Mouse (Mus musculus) embryonic facial prominence, embryonic 10.5 days (tissue): ENCODE measurements around the gene Gm26938. TPM values are rescaled to one million over a fixed set of nuclear protein-coding genes. Genes with fewer than 3 reads are reported as not detected.

ENCODE experiments used
- DNase-seq: peaks from one replicate; pipeline ENCODE4 v3.0.0-alpha.2; 2017; ENCODE audit warnings: low spot score
- H3K27ac ChIP-seq: fragments of 300-500 bp; sonication (generic); replicated peaks from 2 replicates; pipeline ENCODE4 v1.5.1; 2016; ENCODE audit warnings: mild to moderate bottlenecking
- H3K27me3 ChIP-seq: fragments of 300-500 bp; sonication (generic); replicated peaks from 2 replicates; pipeline ENCODE4 v1.6.1; 2016; ENCODE audit warnings: low read depth, mild to moderate bottlenecking; ENCODE audit not compliant: poor library complexity, severe bottlenecking
- H3K36me3 ChIP-seq: fragments of 300-500 bp; sonication (generic); replicated peaks from 2 replicates; pipeline ENCODE4 v1.6.1; 2016; ENCODE audit warnings: mild to moderate bottlenecking, moderate library complexity
- H3K4me1 ChIP-seq: fragments of 300-500 bp; sonication (generic); 2 replicates; pipeline ENCODE4 v1.6.1; 2016
- H3K4me3 ChIP-seq: fragments of 300-500 bp; sonication (generic); 2 replicates; pipeline ENCODE4 v1.5.1; 2016; ENCODE audit warnings: mild to moderate bottlenecking, moderate library complexity
- H3K9me3 ChIP-seq: fragments of 300-500 bp; sonication (generic); 2 replicates; pipeline ENCODE4 v1.6.1; 2016; ENCODE audit warnings: mild to moderate bottlenecking
- WGBS: fragments of 180-500 bp; shearing (Covaris S2); methylation state at CpG from one replicate; pipeline ENCODE4 v1.1.7; 2016; 5-methylcytosine and 5-hydroxymethylcytosine counted together
- polyA plus RNA-seq: library from polyadenylated mRNA; unstranded; fragments of >200 nt; fragmentation: Nextera tagmentation; extraction: Ambion mirVana; gene quantifications from 2 replicates; pipeline ENCODE4 v1.2.1, GENCODE M21; 2016

Gm26938 gene
- not detected in 2 replicates for polyA plus RNA-seq

- under 1% methylated on average over 43 of the region's 43 CpGs for WGBS
Measured at GRCm38 (mm10) chr5:139826357-139827055, at the start of gene Gm26938, which contains the start of gene Psmg3. TSS of gene Gm26938 (minus strand) at chr5:139826407. TSS of gene Psmg3 (minus strand) at chr5:139826885.

DNA sequence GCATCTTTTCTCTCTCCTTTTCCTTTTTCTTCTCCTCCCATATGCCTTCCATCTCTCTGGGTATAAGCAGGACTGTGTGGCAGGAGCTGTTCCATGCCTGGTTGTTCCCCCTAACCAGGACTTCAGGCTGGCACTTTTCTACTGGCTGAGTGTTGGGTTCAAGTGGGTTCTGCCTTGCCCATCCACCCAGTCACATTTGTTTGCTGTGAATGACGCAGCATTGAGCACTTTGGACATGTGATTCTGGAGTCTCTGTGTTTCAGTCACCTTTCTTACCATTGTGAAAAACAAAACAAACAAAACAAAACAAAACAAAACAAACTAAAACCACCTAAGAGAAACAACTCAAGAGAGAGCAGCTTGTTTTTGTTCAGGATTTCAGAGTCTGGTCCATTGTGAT lies 45.3 kb upstream of the Gm26938 start:
- Histone ChIP-seq H3K4me1 (peaks cover 11% of the 10 kb centered on the region; the same call in 1 of the 2 replicates), H3K9me3 (no peaks in the 10 kb centered on the region), H3K4me3 (no peak overlapping the region), H3K36me3 (no peaks in the 10 kb centered on the region), H3K27me3 (no peaks in the 10 kb centered on the region; the same call in 1 of the 2 replicates), H3K27ac (no peak overlapping the region)
- no peak for DNase-seq
- WGBS = 85% methylated on average over 1 of the region's 1 CpGs

More at GRCm38 (mm10) chr5:139826357-139827055, at the start of gene Gm26938, which contains the start of gene Psmg3:
- Histone ChIP-seq H3K27me3 (no peaks in the 10 kb centered on the region), H3K27ac (peak within 1 kb of the TSS; percentile 88), H3K4me3 (peak within 1 kb of the TSS; percentile 73), H3K36me3 (peaks cover 32% of the 10 kb centered on the region), H3K9me3 (no peaks in the 10 kb centered on the region), H3K4me1 (peaks cover 15% of the 10 kb centered on the region)
- DNase-seq = peak; percentile 92

GRCm38 (mm10) chr5:139870886-139871285 lies 44.7 kb upstream of the Gm26938 start:
- no peaks in the 10 kb centered on the region; the same call in 1 of the 2 replicates for H3K27me3 ChIP-seq
- no peaks in the 10 kb centered on the region for H3K36me3 ChIP-seq
- no peak overlapping the region for H3K4me3 ChIP-seq
- no peak overlapping the region for H3K27ac ChIP-seq
- 14% methylated on average over 4 of the region's 4 CpGs for WGBS
- no peaks in the 10 kb centered on the region for H3K9me3 ChIP-seq
- DNase-seq = no peak
- peaks cover 11% of the 10 kb centered on the region; the same call in 1 of the 2 replicates for H3K4me1 ChIP-seq

DNA sequence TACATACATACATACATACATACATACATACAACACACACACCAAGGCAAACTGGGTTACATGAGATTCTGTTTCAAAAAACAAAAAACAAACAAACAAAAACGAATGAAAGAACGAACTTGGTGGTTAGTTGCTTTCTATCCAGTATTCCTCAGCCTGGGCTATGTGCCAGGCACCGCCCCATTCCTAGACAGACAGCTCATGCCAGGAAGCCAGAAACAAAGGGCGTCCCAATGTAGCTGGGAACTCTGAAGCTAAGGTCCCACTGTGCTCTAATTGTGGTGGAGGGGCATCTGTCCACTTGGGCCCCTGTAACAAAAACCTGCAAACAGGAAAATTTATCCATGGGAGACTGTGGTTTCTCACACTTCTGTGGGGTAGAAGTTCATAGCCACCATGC lies 36.6 kb upstream of the Gm26938 start:
- DNase-seq = no peak
- Histone ChIP-seq H3K27me3 (0 out of 2 replicates have a peak, but pooled peaks cover 9% of the 10 kb centered on the region), H3K4me3 (no peak overlapping the region), H3K36me3 (no peaks in the 10 kb centered on the region), H3K27ac (no peak overlapping the region), H3K9me3 (no peaks in the 10 kb centered on the region), H3K4me1 (peaks cover 10% of the 10 kb centered on the region)
- 73% methylated on average over 4 of the region's 4 CpGs for WGBS

DNA sequence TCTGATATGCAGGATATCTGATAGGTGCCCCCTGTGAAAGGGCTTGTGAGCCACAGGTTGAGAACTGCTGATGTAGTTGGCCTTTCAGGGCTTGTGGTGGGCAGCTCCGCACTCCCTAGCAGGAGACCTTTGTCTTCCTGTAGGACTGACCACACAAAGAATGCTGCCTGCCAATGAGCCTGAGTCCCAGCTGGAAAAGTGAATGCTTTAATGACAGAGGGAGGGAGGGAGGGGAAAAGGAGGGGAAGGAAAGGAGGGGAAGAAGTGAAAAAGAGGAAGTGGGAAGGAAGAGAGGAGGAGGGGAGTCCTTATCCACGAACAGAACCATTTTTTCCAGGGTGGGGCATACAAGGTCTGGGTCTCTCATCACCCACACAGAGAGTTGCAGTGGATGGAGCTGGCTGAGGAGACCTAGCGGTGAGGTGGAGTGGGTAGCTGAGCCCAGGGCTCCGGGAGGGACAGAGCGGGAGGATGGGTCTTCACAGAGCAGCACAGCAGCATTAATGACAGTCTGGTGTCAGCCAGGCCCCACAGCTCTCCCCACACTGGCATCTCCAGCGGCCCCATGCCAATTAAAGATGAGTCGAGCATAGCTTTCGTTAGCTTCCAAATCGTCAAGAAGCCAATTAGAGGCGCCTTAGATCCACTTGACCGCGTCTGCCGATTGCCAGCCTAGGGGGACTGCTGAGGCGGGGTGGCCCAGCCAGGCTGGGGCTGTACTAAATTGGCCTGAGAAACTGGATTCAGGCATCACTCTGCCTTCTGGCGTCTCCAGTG lies 34.3 kb upstream of the Gm26938 start:
- no peaks in the 10 kb centered on the region for H3K9me3 ChIP-seq
- H3K27ac ChIP-seq = no peak overlapping the region
- no peak overlapping the region for H3K4me3 ChIP-seq
- no peaks in the 10 kb centered on the region for H3K36me3 ChIP-seq
- 27% methylated on average over 15 of the region's 15 CpGs for WGBS
- 0 out of 2 replicates have a peak, but pooled peaks cover 9% of the 10 kb centered on the region for H3K27me3 ChIP-seq
- DNase-seq = no peak
- H3K4me1 ChIP-seq = peaks cover 10% of the 10 kb centered on the region

DNA sequence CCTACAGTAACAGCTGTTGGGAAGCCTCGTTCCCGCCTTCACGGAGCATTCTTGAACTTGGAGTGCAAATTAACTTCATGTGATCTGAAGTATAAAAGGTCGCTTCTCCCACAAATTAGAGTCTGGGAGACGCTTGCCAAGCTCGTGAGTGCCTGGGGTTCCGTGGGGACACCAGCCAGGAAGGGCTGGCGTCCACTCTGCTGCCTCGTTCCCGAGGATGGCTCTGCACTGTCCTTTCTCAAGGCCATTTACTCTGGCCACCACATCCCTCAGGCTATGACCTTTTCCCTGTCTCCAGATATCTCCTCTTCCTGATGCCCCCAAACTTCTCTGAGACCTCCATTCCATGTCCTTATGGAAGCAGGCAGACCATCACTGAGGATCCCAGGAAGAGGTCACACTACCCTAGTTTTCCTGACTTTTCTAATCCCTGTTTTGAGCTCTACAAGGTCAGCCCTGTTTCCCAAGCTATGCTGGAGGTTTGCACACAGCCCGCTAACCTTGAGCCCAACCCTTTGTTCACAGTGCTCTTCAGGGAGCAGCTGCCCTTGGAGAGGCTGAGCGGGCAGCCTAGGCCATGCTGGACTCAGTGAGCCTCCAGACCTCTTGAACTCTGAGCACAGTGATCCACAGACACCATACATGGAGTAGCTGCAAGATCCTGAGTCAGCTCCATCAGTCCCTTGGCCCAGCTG lies 23.6 kb upstream of the Gm26938 start:
- Histone ChIP-seq H3K27ac (no peak overlapping the region), H3K9me3 (peaks cover 5% of the 10 kb centered on the region; the same call in 1 of the 2 replicates), H3K4me3 (no peak overlapping the region), H3K36me3 (no peaks in the 10 kb centered on the region), H3K4me1 (peaks cover 10% of the 10 kb centered on the region; the same call in 1 of the 2 replicates), H3K27me3 (no peaks in the 10 kb centered on the region; the same call in 1 of the 2 replicates)
- DNase-seq = no peak
- WGBS = 87% methylated on average over 12 of the region's 12 CpGs

DNA sequence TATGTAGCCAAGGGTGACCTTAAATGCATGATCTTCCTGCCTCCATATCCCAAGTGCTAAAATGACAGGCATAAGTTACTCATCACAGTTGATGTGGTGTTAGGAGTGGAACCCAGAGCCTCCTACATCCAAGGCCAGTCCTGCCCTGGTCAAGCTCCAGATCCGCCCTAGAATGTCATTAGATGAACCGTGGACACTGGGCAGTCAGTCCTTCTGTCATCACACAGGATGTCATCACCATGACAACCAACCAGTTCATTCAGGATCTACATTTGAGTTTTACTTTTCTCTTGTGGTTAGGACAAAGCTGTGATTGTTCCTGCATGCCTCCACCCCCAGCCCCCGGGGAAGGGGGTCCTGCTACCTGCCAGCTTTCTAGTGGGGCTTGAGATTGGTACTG lies 12.9 kb upstream of the Gm26938 start:
- Histone ChIP-seq H3K4me1 (peaks cover 6% of the 10 kb centered on the region), H3K27me3 (0 out of 2 replicates have a peak, but pooled peaks cover 5% of the 10 kb centered on the region), H3K4me3 (no peak overlapping the region), H3K9me3 (0 out of 2 replicates have a peak, but pooled peaks cover 1% of the 10 kb centered on the region), H3K36me3 (no peaks in the 10 kb centered on the region), H3K27ac (no peak overlapping the region)
- 18% methylated on average over 3 of the region's 3 CpGs for WGBS
- DNase-seq = peak; percentile 34

DNA sequence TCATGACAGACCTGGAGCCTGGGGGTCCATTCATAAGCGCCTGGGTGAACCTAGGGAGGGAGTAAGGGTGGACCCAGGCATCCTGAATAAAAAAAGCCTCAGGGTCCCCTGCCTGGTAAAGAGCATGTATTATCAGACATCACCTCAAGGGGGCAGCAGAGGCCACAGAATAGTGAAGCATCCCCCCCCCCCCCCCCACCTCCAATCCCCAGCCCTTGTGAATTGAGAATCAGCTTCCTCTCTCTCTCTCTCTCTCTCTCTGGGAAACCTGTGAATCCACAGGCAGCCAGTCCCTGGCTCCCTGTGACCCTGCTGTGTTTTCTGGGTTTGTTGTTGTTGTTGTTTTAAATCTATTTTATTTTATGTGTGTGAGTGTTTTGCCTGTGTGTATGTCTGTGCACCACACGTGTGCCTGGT lies 12.3 kb upstream of the Gm26938 start:
- no peak overlapping the region for H3K4me3 ChIP-seq
- 16% methylated on average over 2 of the region's 2 CpGs for WGBS

DNA sequence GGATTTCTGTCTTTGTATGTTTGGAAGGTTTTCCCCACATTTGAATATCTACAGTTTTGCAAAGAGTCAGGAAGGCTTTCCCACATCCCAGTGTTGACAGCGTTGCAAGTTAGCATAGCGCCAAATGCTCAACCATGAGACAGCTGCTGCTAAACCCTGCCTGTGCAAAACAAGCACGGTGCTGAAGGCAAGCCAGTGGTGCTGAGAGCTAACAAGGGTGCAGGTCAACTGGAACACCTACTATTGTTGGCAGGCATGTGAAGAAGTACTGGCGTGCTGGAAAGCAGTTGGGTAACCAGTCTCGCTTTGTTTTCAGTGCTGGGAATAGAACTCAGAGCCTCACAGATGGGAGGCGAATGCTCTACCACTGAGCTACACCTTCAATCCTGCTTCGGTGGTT lies 9.5 kb upstream of the Gm26938 start:
- no peak for DNase-seq
- Histone ChIP-seq H3K9me3 (no peaks in the 10 kb centered on the region), H3K4me1 (peaks cover 6% of the 10 kb centered on the region), H3K36me3 (no peaks in the 10 kb centered on the region), H3K27ac (no peak overlapping the region), H3K27me3 (no peaks in the 10 kb centered on the region), H3K4me3 (no peak overlapping the region)
- WGBS = 87% methylated on average over 7 of the region's 7 CpGs

More for the DNA sequence above, 12.3 kb upstream of the Gm26938 start:
- Histone ChIP-seq H3K36me3 (no peaks in the 10 kb centered on the region), H3K4me1 (peaks cover 6% of the 10 kb centered on the region), H3K27ac (no peak overlapping the region), H3K27me3 (0 out of 2 replicates have a peak, but pooled peaks cover 5% of the 10 kb centered on the region), H3K9me3 (no peaks in the 10 kb centered on the region)
- peak; percentile 82 for DNase-seq

- H3K4me3 ChIP-seq = no peak overlapping the region
- WGBS = 83% methylated on average over 7 of the region's 7 CpGs
- DNase-seq = no peak
Measured at GRCm38 (mm10) chr5:139832125-139832524, 5.9 kb upstream of the Gm26938 start.

DNA sequence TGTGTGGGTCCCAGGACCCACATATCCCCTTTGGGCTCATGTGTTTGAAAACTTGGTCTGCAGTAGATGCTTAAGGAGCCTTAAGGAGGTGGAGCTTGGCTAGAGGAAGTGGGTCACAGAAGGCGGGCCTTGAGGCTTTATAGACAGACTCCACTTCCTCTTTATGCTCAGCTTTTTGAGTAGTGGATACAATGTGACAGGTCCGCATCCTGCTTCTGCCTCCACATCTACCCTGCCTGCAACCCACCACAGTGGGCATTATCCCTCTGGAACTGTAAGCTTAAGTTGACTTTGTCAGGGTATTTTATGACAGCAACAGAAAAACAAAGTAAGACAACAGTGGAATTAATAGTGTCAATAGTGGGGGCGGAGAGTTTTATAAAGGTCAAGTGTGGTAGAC lies 4.5 kb upstream of the Gm26938 start:
- peaks cover 8% of the 10 kb centered on the region for H3K4me1 ChIP-seq
- no peak for DNase-seq
- no peaks in the 10 kb centered on the region for H3K27me3 ChIP-seq
- 87% methylated on average over 3 of the region's 3 CpGs for WGBS
- H3K4me3 ChIP-seq = no peak overlapping the region
- H3K27ac ChIP-seq = no peak overlapping the region
- no peaks in the 10 kb centered on the region for H3K36me3 ChIP-seq
- no peaks in the 10 kb centered on the region for H3K9me3 ChIP-seq

More at GRCm38 (mm10) chr5:139832125-139832524, 5.9 kb upstream of the Gm26938 start:
- Histone ChIP-seq H3K27me3 (no peaks in the 10 kb centered on the region), H3K27ac (no peak overlapping the region), H3K36me3 (no peaks in the 10 kb centered on the region), H3K4me1 (0 out of 2 replicates have a peak, but pooled peaks cover 1% of the 10 kb centered on the region), H3K9me3 (no peaks in the 10 kb centered on the region)

DNA sequence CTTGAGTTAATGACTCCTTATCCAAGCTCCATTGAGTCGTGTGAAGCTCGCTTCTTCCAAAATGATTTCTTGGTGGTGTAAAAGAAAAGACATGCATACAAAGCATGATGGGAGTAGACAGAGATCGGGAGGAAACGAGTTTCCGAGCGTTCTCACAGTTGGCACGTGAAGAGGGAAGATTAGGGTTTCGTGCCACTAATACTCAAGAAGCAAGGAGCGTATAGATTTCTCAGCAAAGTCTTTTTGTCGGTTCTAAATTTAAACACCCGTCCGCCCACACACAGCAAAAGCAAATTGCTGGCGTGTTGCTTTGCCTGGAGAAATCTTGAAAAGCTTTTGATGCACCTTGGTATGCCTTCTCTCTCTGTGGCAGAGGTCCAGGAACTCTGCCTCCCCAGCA lies 3.2 kb upstream of the Gm26938 start:
- H3K27me3 ChIP-seq = no peaks in the 10 kb centered on the region
- H3K27ac ChIP-seq = no peak overlapping the region
- peaks cover 4% of the 10 kb centered on the region for H3K36me3 ChIP-seq
- DNase-seq = no peak
- no peak overlapping the region for H3K4me3 ChIP-seq
- WGBS = 85% methylated on average over 13 of the region's 13 CpGs
- peaks cover 15% of the 10 kb centered on the region for H3K4me1 ChIP-seq
- no peaks in the 10 kb centered on the region for H3K9me3 ChIP-seq
